Mouse (Mus musculus) thymus, postnatal 10 days (tissue): Measurements from ENCODE around the gene Ccdc7b.
"Not testable (repeated sequence)": the region's sequence is repeated elsewhere in the genome, so short reads cannot be mapped to it uniquely, and the experiment has no call there.

Experiments
- DNase-seq, 2 experiments: peaks; one replicate each; pipeline ENCODE4 v3.0.0; 2021; ENCODE audit warnings: low spot score in 2 of 2

Ccdc7b gene

GRCm38 (mm10) chr8:129066834-129067233 lies at the start of gene Ccdc7b:
Gene Ccdc7b, plus strand, starts transcription at chr8:129067134.
- not testable (repeated sequence) for DNase-seq

GRCm38 (mm10) chr8:129065417-129065816 lies 1.5 kb upstream of the Ccdc7b start, which contains the start of gene Ccdc7a:
Gene Ccdc7a, minus strand, starts transcription at chr8:129065517.
- not testable (repeated sequence) for DNase-seq

GRCm38 (mm10) chr8:129115761-129116160 lies 48.8 kb downstream of the Ccdc7b start:
- not testable (repeated sequence) for DNase-seq

GRCm38 (mm10) chr8:129131561-129131960 lies 64.6 kb downstream of the Ccdc7b start, which contains the start of gene Gm10999:
Gene Gm10999, minus strand, starts transcription at chr8:129131661.
- no peak for DNase-seq

GRCm38 (mm10) chr8:129133475-129133874 lies 66.5 kb downstream of the Ccdc7b start:
- DNase-seq = no peak
